Mouse (Mus musculus) megakaryocyte, embryonic 14.5 days (primary cell): ENCODE data around the gene Nanog.

Experiments
- FLI1 ChIP-seq: IDR thresholded peaks from 2 replicates; pipeline ENCODE4 v1.6.1; 2012; ENCODE audit warnings: low read length, inconsistent platforms, mixed read lengths
- GATA1 ChIP-seq: IDR thresholded peaks from 3 replicates; pipeline ENCODE4 v1.6.1; 2012; ENCODE audit warnings: mixed read lengths, low read length, inconsistent platforms, borderline replicate concordance

GRCm38 (mm10) chr6:122755913-122756312 is 48.6 kb downstream of the Nanog start:
- TF ChIP-seq GATA1 (no peak), FLI1 (no peak)
